Mouse (Mus musculus) lung, embryonic 15.5 days (tissue): ENCODE data around the gene Plxnc1. TPM values are rescaled to one million over a fixed set of nuclear protein-coding genes. Genes with fewer than 3 reads are reported as not detected.

Experiments
- ATAC-seq: fragments of 200-750 bp; cut with Nextera tagmentation; 2 replicates; pipeline ENCODE4 v1.8.0; 2017; ENCODE audit warnings: moderate number of reproducible peaks, borderline replicate concordance; ENCODE audit not compliant: low FRiP score, low TSS enrichment; ENCODE audit errors: extremely low read depth
- H3K27ac ChIP-seq: fragments of 300-500 bp; sonication (generic); 2 replicates; pipeline ENCODE4 v1.5.1; 2015; ENCODE audit warnings: moderate library complexity, mild to moderate bottlenecking, inconsistent platforms
- H3K27me3 ChIP-seq: fragments of 300-500 bp; sonication (generic); 2 replicates; pipeline ENCODE4 v1.6.1; 2015; ENCODE audit warnings: inconsistent platforms
- H3K36me3 ChIP-seq: fragments of 300-500 bp; sonication (generic); 2 replicates; pipeline ENCODE4 v1.6.1; 2015; ENCODE audit warnings: inconsistent platforms
- H3K4me1 ChIP-seq: fragments of 300-500 bp; sonication (generic); 2 replicates; pipeline ENCODE4 v1.6.1; 2015; ENCODE audit warnings: inconsistent platforms
- H3K4me2 ChIP-seq: fragments of 300-500 bp; sonication (generic); 2 replicates; pipeline ENCODE4 v1.6.1; 2015; ENCODE audit warnings: inconsistent platforms, mild to moderate bottlenecking, moderate library complexity
- H3K4me3 ChIP-seq: fragments of 300-500 bp; sonication (generic); 2 replicates; pipeline ENCODE4 v1.5.1; 2015; ENCODE audit warnings: mild to moderate bottlenecking, inconsistent platforms
- H3K9ac ChIP-seq: fragments of 300-500 bp; sonication (generic); 2 replicates; pipeline ENCODE4 v1.6.1; 2015; ENCODE audit warnings: inconsistent platforms
- H3K9me3 ChIP-seq: fragments of 300-500 bp; sonication (generic); 2 replicates; pipeline ENCODE4 v1.6.1; 2016; ENCODE audit warnings: inconsistent platforms
- WGBS: fragments of 180-500 bp; shearing (Covaris S2); methylation state at CpG from one replicate; pipeline ENCODE4 v1.1.7; 2015; 5-methylcytosine and 5-hydroxymethylcytosine counted together
- polyA plus RNA-seq: library from polyadenylated mRNA; unstranded; fragments of >200 nt; fragmentation: Nextera tagmentation; extraction: Ambion mirVana; gene quantifications from 2 replicates; pipeline ENCODE4 v1.2.1, GENCODE M21; 2015

Plxnc1 gene
- polyA plus RNA-seq, 1 experiment from 2014 or later: 7.1 TPM

- no peak overlapping the region for H3K27ac ChIP-seq
- H3K36me3 ChIP-seq: no peaks in the 10 kb centered on the region
- H3K27me3 ChIP-seq: no peaks in the 10 kb centered on the region
- H3K9ac ChIP-seq: no peak overlapping the region
- ATAC-seq: no peak
- no peaks in the 10 kb centered on the region for H3K9me3 ChIP-seq
- H3K4me1 ChIP-seq: peaks cover 6% of the 10 kb centered on the region; the same call in 1 of the 2 replicates
- WGBS: 67% methylated on average over 9 of the region's 9 CpGs
- H3K4me3 ChIP-seq: no peak overlapping the region
- no peak overlapping the region for H3K4me2 ChIP-seq
Observed at GRCm38 (mm10) chr10:94864199-94864928, 80.3 kb downstream of the Plxnc1 start.

GRCm38 (mm10) chr10:94863251-94863650 lies 81.4 kb downstream of the Plxnc1 start:
- no peaks in the 10 kb centered on the region for H3K36me3 ChIP-seq
- 74% methylated on average over 9 of the region's 9 CpGs for WGBS
- no peak overlapping the region for H3K27ac ChIP-seq
- no peak overlapping the region for H3K4me3 ChIP-seq
- no peak overlapping the region for H3K9ac ChIP-seq
- H3K4me1 ChIP-seq: peaks cover 6% of the 10 kb centered on the region; the same call in 1 of the 2 replicates
- H3K4me2 ChIP-seq: no peak overlapping the region
- H3K27me3 ChIP-seq: no peaks in the 10 kb centered on the region
- H3K9me3 ChIP-seq: no peaks in the 10 kb centered on the region
- no peak for ATAC-seq

DNA sequence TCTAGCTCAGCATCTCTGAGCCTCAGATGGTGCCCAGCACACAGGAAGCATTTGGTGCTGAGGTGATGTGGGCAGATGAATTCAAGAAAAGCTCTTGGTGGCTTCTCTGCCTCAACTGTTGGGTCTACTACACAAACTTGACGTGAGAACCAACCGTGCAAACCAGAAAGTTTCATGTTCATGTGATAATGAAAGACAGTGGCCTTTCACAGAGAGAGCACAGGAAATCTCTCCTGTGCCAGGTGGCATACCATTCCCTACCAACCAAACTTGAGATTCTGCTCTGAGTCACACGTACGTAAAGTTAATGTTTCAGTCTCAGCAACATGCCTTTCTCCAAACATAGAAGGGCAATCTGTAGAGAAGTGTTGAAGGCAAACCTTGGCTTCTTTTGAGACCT lies 83.8 kb downstream of the Plxnc1 start:
- Histone ChIP-seq H3K27ac (no peak overlapping the region), H3K4me3 (no peak overlapping the region), H3K9me3 (no peaks in the 10 kb centered on the region), H3K36me3 (no peaks in the 10 kb centered on the region), H3K9ac (no peak overlapping the region), H3K4me1 (peaks cover 6% of the 10 kb centered on the region; the same call in 1 of the 2 replicates), H3K4me2 (no peak overlapping the region), H3K27me3 (no peaks in the 10 kb centered on the region)
- no peak for ATAC-seq
- WGBS: 91% methylated on average over 4 of the region's 4 CpGs

GRCm38 (mm10) chr10:94858277-94859033 lies 86.2 kb downstream of the Plxnc1 start:
- Histone ChIP-seq H3K4me2 (no peak overlapping the region), H3K4me3 (no peak overlapping the region), H3K27ac (no peak overlapping the region), H3K9me3 (no peaks in the 10 kb centered on the region), H3K4me1 (no peaks in the 10 kb centered on the region), H3K9ac (no peak overlapping the region), H3K27me3 (no peaks in the 10 kb centered on the region), H3K36me3 (no peaks in the 10 kb centered on the region)
- 78% methylated on average over 6 of the region's 6 CpGs for WGBS
- no peak for ATAC-seq

- no peaks in the 10 kb centered on the region for H3K27me3 ChIP-seq
- H3K36me3 ChIP-seq: no peaks in the 10 kb centered on the region
- H3K4me3 ChIP-seq: no peak overlapping the region
- H3K4me2 ChIP-seq: no peak overlapping the region
- no peaks in the 10 kb centered on the region for H3K9me3 ChIP-seq
- H3K27ac ChIP-seq: no peak overlapping the region
- H3K4me1 ChIP-seq: no peaks in the 10 kb centered on the region
- 19% methylated on average over 4 of the region's 4 CpGs for WGBS
- H3K9ac ChIP-seq: no peak overlapping the region
- ATAC-seq: no peak
Observed at GRCm38 (mm10) chr10:94850565-94850964, 94.1 kb downstream of the Plxnc1 start.

DNA sequence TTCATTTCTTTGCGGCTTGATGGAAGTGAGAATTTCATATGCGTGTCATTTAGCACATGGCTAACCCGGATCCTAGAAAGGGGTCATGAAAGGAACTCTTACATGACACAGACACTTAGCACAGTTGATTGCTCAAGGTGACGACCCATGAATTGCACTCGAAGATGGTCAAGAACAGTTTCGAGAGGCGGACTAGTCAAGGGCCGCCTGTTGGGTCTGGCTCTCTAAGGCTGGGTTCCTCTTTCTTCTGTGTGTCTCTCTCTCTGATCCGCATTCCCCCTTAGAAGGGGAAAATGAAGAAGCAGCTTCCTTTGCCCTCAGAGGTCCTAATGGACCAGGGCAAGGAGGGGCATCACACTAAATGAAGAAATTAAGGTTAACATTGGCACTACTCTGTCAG lies 94.7 kb downstream of the Plxnc1 start:
- no peak for ATAC-seq
- Histone ChIP-seq H3K36me3 (no peaks in the 10 kb centered on the region), H3K4me3 (no peak overlapping the region), H3K4me1 (no peaks in the 10 kb centered on the region), H3K9me3 (no peaks in the 10 kb centered on the region), H3K27ac (no peak overlapping the region), H3K9ac (no peak overlapping the region), H3K4me2 (no peak overlapping the region), H3K27me3 (no peaks in the 10 kb centered on the region)
- 76% methylated on average over 9 of the region's 9 CpGs for WGBS

DNA sequence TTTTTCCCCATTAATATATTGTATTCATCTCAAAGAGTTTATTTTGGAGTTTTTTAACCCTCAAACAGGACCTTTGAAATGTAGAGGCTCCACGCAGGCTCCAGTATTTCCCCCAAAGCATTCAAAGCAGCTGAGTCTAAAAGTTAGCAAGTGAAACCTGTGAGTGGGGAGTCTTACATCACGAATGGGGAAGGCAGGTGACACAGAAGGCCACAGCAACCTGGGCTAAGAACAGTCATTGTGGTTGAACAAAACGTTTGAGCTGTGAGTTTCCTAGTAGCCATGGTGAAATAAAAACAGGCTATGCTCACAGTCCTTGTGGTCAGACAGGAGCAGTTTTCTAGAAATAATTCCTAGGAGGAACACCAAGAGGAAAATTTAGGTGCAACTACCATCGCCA lies 95.3 kb downstream of the Plxnc1 start:
- no peak overlapping the region for H3K4me3 ChIP-seq
- no peak for ATAC-seq
- H3K9ac ChIP-seq: no peak overlapping the region
- H3K4me1 ChIP-seq: no peaks in the 10 kb centered on the region
- no peaks in the 10 kb centered on the region for H3K9me3 ChIP-seq
- no peak overlapping the region for H3K27ac ChIP-seq
- no peaks in the 10 kb centered on the region for H3K27me3 ChIP-seq
- no peak overlapping the region for H3K4me2 ChIP-seq
- WGBS: 79% methylated on average over 4 of the region's 4 CpGs
- H3K36me3 ChIP-seq: no peaks in the 10 kb centered on the region

- H3K4me1 ChIP-seq: no peaks in the 10 kb centered on the region
- no peak overlapping the region for H3K27ac ChIP-seq
- no peaks in the 10 kb centered on the region for H3K27me3 ChIP-seq
- no peak overlapping the region for H3K4me2 ChIP-seq
- no peaks in the 10 kb centered on the region for H3K9me3 ChIP-seq
- no peak for ATAC-seq
- no peak overlapping the region for H3K9ac ChIP-seq
- 89% methylated on average over 6 of the region's 6 CpGs for WGBS
- H3K4me3 ChIP-seq: no peak overlapping the region
- H3K36me3 ChIP-seq: no peaks in the 10 kb centered on the region
Observed at GRCm38 (mm10) chr10:94848344-94848743, 96.3 kb downstream of the Plxnc1 start.

DNA sequence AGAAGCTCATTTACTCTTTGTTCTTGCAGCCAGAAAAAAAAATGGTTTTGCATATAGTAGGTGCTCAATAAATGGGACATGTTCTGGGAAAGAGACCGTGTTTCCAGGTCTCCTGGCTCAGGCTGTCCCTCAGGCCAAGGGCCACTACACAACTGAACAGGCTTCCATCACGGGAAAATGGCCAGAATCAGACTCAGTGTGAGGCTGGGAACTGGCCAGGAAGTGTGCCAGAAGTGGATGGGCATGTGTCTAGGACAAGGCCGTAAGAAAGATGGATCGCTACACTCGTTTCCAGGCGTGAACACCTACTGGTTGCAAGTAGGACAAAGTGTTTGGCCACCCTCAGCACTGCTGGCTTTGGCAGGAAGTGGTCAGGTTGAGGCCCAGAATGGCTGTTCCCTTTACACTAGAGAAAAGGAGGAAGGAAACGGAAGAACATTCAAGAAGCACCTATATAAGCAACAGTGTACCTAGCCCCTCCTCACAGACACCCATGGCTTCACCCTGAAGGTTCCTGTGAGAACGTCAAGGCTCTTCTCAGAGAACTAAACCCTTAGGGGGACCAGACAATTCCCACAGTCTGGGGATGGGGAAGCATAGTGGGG lies 98.0 kb downstream of the Plxnc1 start:
- H3K27me3 ChIP-seq: no peaks in the 10 kb centered on the region
- H3K9ac ChIP-seq: no peak overlapping the region
- no peak overlapping the region for H3K4me2 ChIP-seq
- H3K27ac ChIP-seq: no peak overlapping the region
- H3K4me3 ChIP-seq: no peak overlapping the region
- H3K36me3 ChIP-seq: 0 out of 2 replicates have a peak, but pooled peaks cover 2% of the 10 kb centered on the region
- H3K4me1 ChIP-seq: no peaks in the 10 kb centered on the region
- H3K9me3 ChIP-seq: no peaks in the 10 kb centered on the region
- WGBS: 82% methylated on average over 8 of the region's 8 CpGs
- ATAC-seq: no peak

DNA sequence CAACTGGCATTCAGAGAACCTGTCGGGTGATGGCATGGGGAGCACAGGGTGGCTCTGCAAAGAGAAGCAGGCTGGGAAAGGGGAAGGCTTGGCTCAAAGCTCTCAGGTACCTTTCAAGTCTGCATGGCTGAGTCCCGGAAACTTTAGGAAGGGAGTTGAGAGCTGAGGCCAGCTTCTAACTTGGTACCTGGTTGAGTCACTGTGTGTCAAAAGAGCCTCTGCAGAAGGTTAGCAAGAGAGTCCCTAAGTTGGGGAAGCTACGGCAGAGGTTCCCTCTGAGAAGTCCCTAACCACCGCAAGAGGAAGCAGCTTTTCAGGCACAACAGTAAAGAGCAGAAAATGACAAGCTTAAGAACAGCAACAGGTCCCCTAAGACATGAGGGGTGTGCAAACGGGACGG lies 99.9 kb downstream of the Plxnc1 start:
- H3K9me3 ChIP-seq: no peaks in the 10 kb centered on the region
- 88% methylated on average over 6 of the region's 6 CpGs for WGBS
- 0 out of 2 replicates have a peak, but pooled peaks cover 2% of the 10 kb centered on the region for H3K36me3 ChIP-seq
- H3K9ac ChIP-seq: no peak overlapping the region
- H3K4me2 ChIP-seq: no peak overlapping the region
- no peaks in the 10 kb centered on the region for H3K27me3 ChIP-seq
- no peak for ATAC-seq
- H3K4me1 ChIP-seq: no peaks in the 10 kb centered on the region
- H3K27ac ChIP-seq: no peak overlapping the region
- H3K4me3 ChIP-seq: no peak overlapping the region

- H3K36me3 ChIP-seq: no peaks in the 10 kb centered on the region
- no peaks in the 10 kb centered on the region for H3K9me3 ChIP-seq
- H3K27ac ChIP-seq: no peak overlapping the region
- no peaks in the 10 kb centered on the region for H3K4me1 ChIP-seq
- no peak overlapping the region for H3K4me3 ChIP-seq
- no peaks in the 10 kb centered on the region for H3K27me3 ChIP-seq
- H3K9ac ChIP-seq: no peak overlapping the region
- WGBS: 66% methylated on average over 9 of the region's 9 CpGs
- no peak for ATAC-seq
- H3K4me2 ChIP-seq: no peak overlapping the region
Observed at GRCm38 (mm10) chr10:94835874-94836273, 108.8 kb downstream of the Plxnc1 start.

- peak overlapping the region; percentile 42 for H3K4me2 ChIP-seq
- H3K9me3 ChIP-seq: no peaks in the 10 kb centered on the region
- no peak overlapping the region for H3K9ac ChIP-seq
- peaks cover 51% of the 10 kb centered on the region for H3K4me1 ChIP-seq
- 4% methylated on average over 6 of the region's 6 CpGs for whole genome bisulfite sequencing
- 0 out of 2 replicates have a peak overlapping the region, but pooled peaks have one; percentile 7 for H3K4me3 ChIP-seq
- H3K27ac ChIP-seq: peak overlapping the region; percentile 96
- peak; percentile 86 for ATAC-seq
- no peaks in the 10 kb centered on the region for H3K36me3 ChIP-seq
- H3K27me3 ChIP-seq: no peaks in the 10 kb centered on the region
Observed at GRCm38 (mm10) chr10:94829407-94829806, 115.2 kb downstream of the Plxnc1 start.
